Mouse (Mus musculus): Measurements from ENCODE around the gene Dnajc3.

DNA sequence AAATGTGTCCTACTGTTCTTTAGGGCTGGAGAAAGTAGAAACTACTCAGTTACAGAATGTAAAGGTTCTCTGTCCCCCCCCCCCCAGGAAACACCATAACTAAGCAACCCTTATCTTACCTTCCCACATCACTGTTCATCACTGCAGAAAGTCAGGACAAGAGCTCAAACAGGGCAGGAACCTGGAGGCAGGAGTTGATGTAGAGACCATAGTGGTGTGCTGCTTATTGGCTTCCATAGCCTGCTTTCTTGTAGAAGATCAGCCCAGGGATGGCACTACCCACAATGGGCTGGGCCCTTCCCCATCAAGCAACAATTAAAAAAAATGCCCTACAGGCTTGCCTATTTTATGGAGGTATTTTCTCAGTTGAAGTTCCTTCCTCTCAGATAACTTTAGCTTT lies 45.6 kb downstream of the Dnajc3 start:
- no peak for TF ChIP-seq EP300 (optimal IDR thresholded peaks at IDR 0.05)
- no peak for TF ChIP-seq CTCF (IDR thresholded peaks at IDR 0.05; ENCODE audit: low read depth)

Measured in stomach, postnatal 0 days (tissue).